Mouse (Mus musculus) heart, postnatal 10 days (tissue): ENCODE data around the gene Optn. TPM values are rescaled to one million over a fixed set of nuclear protein-coding genes. Genes with fewer than 3 reads are reported as not detected.
"Not testable (repeated sequence)": the region's sequence is repeated elsewhere in the genome, so short reads cannot be mapped to it uniquely, and the experiment has no call there.

Source experiments
- DNase-seq, 2 experiments: peaks; one replicate each; pipeline ENCODE4 v3.0.0; 2021
- intact Hi-C: fragments of 180-260 bp; cut with DNase I; formaldehyde crosslinking; loops from one replicate; pipeline ENCODE4 v1.15.1; 2025
- total RNA-seq, 2 experiments: library from RNA; stranded (reverse); gene quantifications; 2 replicates each; pipeline ENCODE4 v1.2.3; 2021

Optn gene
- 10 to 100 TPM; 42.1 to 42.2 TPM for total RNA-seq

- peak; percentile 92 to 94 for DNase-seq
- intact Hi-C loops, result no loop called here
Measured at GRCm38 (mm10) chr2:5063299-5064205, at the start of gene Optn. Optn (minus strand) TSS chr2:5064051.

DNA sequence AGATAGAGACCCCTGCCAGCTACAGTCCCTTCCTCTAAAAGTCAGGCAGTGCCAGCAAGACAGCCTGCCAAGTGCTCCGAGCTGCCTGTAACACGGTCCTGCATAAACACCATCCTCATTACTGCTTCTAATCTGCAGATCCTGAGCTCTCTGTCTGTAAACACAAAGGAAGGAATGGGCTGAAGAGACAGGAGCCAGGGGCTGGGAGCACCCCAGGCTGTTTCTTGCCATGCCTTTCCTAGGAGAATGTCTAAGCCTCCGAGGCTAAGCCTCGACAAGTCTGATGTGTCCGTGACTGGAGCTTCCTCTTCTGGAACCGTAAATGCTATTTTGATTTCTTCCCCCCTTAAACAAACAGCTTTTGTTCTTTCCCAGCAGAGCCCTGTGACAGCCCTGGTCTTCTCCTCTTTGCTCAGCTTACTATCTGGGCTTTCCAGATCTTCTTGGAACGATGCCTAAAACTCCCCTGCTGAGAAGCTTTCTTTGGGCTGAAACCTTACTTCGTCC is 49.0 kb upstream of the Optn start:
- DNase-seq, result no peak
- intact Hi-C loops, result no loop called here

DNA sequence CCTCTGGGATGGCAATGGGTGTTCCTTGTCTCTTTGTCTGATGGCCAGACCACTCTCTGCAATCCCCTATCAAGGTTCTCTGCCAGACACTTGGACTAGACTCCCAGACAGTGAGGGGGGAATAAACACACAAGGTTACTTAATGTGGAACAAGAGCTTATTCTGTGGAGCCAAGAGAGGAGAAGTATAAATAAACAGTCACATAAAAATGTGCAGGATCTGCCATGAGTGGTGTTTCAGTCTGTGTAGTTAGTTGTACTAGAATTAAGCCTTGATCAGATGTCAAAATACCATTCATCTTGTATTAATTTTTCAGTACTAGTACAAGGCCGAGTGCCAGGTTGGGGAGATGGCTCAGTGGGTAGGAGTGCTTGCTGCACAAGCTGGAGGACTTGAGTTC is 39.0 kb upstream of the Optn start:
- intact Hi-C loops, result no loop called here
- DNase-seq, result no peak

DNA sequence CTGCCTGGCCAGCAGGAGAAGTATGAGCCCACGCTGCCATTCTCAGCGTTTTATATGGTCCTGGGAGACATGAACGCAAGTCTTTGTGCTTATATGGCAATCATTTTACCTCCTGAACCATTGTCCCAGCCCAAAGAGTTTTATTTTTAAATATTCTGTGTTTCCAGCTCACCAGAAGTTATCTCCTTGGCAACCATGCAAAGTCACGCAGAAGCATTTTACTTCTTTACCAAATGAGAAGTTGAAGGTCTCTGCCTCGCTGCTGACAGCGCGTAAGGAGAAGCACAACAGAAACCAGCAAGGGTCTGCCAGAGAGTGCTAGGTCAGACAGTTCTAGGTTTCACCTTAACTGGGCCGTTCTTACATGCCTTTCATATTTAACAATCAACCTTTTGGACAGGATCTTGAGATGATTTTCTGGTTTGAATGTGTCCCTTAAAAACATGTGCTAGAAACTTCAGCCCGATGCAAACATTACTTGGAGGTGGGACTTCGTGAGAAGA is 37.9 kb upstream of the Optn start:
- intact Hi-C loops, result no loop called here
- DNase-seq, result no peak

GRCm38 (mm10) chr2:5099176-5099575 is 35.3 kb upstream of the Optn start:
- DNase-seq, result no peak
- intact Hi-C loops, result no loop called here

DNA sequence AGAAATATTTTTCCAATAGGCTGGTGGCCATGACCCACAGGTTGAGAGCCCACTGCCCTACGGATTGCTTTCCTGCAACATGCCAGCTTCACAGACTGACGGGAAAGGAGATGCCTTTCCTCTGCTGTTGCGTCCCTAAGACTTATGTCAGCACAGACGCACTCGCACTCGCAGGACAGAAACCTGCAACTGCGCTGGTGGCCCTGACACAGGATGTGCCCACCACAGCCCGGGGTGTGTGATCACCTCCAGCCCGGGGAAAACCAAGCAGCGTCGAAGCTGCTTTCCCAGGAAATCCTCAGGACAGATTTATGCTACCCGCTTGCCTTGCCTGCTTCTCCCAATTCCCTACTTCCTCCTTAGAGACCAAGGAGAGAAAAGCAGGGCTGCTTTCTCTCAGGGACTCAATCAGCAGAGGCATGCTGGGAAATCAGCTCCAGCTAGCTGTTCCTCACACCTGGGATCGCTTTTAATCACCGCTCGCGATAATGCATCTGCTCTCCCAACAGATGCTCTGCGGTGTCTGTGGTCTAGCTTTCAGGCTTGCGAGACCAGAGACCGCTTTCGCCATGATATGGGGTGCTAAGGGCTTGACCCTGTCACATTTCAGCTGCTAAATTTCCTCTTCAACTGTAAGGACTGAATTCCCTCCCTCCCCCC is 34.1 kb upstream of the Optn start:
- DNase-seq, result no peak
- intact Hi-C loops, result no loop called here

- DNase-seq, result no peak
- intact Hi-C loops, result no loop called here
Measured at GRCm38 (mm10) chr2:5095316-5095715, 31.5 kb upstream of the Optn start.

DNA sequence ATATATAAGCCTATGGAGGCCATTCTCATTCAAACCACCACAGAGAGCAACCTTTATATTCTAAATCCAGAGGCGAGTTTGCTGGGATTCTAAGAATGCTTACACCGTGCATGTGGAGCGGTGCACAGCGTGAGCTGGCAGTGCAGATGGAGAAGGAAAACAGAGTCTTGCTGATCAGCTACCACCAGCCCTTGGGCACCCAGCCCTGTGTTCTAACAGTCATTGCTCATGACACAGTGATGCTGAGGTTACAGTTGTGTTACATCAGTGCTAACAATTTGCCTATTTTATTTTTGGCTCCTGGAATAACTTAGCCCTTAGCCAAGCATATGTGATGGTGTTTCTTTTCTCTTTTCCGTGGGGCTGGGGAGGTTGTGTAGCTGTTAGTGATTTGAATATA is 31.0 kb upstream of the Optn start:
- no peak for DNase-seq
- intact Hi-C loops, result no loop called here

DNA sequence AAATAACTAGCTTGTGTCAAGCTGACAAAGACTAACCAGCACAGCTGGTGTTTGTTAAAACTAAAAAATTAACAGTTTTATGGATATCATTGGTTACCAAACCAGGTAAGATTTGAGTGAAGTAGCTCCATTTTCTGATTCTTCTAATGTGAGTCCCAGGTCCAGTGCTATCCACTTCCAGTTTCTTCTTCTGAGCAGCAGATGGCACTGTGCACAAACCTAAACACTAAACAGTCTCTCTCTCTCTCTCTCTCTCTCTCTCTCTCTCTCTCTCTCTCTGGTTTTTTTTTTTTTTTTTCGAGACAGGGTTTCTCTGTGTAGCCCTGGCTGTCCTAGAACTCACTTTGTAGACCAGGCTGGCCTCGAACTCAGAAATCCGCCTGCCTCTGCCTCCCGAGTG is 26.5 kb upstream of the Optn start:
- intact Hi-C loops, result loop anchor here (2.0 kb wide), 1 partner anchor 306 kb away; no protein-coding TSS in a partner anchor
- DNase-seq, result peak; percentile 39 to 49

GRCm38 (mm10) chr2:5087667-5088066 is 23.8 kb upstream of the Optn start:
- no peak for DNase-seq
- intact Hi-C loops, result no loop called here

GRCm38 (mm10) chr2:5083739-5084138 is 19.9 kb upstream of the Optn start:
- no peak for DNase-seq
- intact Hi-C loops, result loop anchor here (5.0 kb wide), 2 partner anchors 166 to 689 kb away; partner anchors contain the start of gene Phyh

DNA sequence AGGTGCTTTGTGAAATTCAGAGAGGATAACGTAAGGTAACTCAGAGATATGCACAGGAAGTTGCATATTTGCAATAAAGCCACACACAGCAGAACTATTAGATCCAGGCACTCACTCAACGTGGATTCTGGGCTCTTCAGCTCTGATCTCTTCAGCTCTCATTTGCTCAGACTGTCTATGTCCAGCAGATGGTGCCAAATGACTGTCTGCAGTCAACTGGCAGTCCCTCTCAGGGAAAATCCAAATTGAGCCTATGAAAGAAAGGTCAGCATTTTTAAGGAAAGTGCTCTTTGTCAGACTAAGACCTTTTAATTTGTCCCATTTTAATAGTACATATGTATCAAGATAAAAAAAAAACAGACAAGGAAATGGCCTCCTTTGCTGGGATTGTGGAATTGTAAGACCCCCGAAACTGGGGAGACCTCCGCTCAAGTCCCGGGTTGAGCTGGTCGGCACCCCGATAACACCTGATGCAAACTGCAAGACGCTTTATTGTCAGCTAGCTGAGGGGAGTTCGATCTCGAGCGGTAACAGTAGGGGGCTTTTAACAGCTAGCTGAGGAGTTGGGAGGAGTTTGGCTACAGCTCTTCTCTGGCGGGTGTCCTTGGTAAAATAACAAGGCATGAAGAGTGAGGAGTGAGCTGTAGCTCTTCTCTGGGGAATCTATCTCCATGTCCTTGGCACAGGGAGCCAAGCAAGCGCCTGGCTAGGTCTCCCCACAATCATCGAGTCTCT is 16.4 kb upstream of the Optn start:
- intact Hi-C loops, result loop anchor here (5.0 kb wide), 2 partner anchors 163 to 692 kb away; partner anchors contain the start of gene Phyh
- DNase-seq, result peak; percentile 61 to 72

GRCm38 (mm10) chr2:5077937-5078336 is 14.1 kb upstream of the Optn start:
- intact Hi-C loops, result no loop called here
- no peak for DNase-seq

GRCm38 (mm10) chr2:5077490-5077889 is 13.6 kb upstream of the Optn start:
- intact Hi-C loops, result no loop called here

DNA sequence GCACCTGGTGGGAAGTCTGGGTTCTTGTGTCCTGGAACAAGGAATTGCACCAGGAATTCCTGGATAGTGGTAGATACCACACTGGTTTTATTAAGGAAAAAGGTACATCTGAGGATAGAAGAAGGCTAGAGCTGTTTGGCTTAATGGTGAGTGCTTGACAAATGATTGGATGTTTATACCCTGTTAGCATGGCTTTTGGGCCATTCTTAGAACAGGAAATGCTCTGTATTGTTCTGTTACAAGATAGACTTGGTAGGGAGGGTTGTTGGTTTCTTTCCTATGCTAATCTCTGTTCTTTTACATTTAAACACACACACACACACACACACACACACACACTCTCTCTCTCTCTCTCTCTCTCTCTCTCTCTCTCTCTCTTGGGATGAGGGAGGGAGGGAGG is 12.0 kb upstream of the Optn start:
- intact Hi-C loops, result no loop called here
- no peak for DNase-seq

More at GRCm38 (mm10) chr2:5077490-5077889, 13.6 kb upstream of the Optn start:
- no peak for DNase-seq

GRCm38 (mm10) chr2:5075432-5075831 is 11.6 kb upstream of the Optn start:
- intact Hi-C loops, result no loop called here
- DNase-seq, result no peak

- no peak for DNase-seq
- intact Hi-C loops, result no loop called here
Measured at GRCm38 (mm10) chr2:5073785-5074184, 9.9 kb upstream of the Optn start.

DNA sequence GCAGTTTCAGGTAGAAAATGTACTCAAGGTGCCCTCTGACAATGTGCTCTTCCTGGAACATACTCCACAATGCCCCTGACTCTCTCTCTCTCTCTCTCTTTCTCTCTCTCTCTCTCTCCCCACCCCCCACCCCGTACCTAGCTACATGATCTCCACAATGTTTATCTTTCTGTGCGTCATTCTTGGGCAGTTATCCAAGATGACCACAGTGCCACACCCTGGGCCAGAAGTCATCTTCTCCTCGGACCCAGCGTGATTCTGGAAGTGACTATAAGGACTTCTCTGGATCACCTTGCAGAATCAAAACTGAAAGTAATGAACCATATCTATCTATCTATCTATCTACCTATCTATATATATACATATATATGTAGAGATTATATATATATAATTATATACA is 4.1 kb upstream of the Optn start:
- intact Hi-C loops, result no loop called here
- DNase-seq, result no peak

- intact Hi-C loops, DNase-seq: not testable (repeated sequence)
Measured at GRCm38 (mm10) chr2:5067254-5067653, 3.4 kb upstream of the Optn start.

GRCm38 (mm10) chr2:5064247-5064646 is 396 bp upstream of the Optn start:
- intact Hi-C loops, result no loop called here
- no peak for DNase-seq
